Mouse (Mus musculus) gastrocnemius, postnatal 36 days (tissue): ENCODE data around the gene Mcu. TPM values are rescaled to one million over a fixed set of nuclear protein-coding genes. Genes with fewer than 3 reads are reported as not detected.

ENCODE experiments used
- DNase-seq, 2 experiments: peaks; one replicate each; pipeline ENCODE4 v3.0.0; 2022
- intact Hi-C: fragments of 180-260 bp; cut with DNase I; formaldehyde crosslinking; loops from one replicate; pipeline ENCODE4 v1.15.1; 2025
- total RNA-seq, 2 experiments: library from RNA; stranded (reverse); gene quantifications; 2 replicates each; pipeline ENCODE4 v1.2.3; 2021

Mcu gene
- total RNA-seq, 2 experiments from 2014 or later, result 39.4 to 43.4 TPM

DNA sequence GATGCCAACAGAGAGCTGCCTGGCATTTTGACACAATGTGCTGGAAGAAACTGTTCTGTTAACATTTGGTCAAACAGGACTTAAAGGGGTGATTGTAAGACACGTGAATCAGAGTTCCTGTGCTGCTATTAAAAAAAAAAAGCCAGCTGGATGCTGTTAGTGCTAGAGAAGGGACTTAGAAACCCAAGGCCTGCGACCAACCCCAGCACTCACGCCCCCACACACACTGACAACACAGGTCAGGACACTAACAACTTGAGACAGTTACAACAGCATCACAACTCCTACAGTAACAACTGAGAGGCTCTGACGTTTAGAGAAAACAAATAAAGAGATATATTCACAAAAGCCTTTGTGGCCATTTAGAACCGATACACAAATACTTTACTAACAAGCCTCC lies 40.2 kb downstream of the Mcu start:
- no peak for DNase-seq
- intact Hi-C loops, result no loop called here

- intact Hi-C loops, result no loop called here
- no peak for DNase-seq
These were observed 44.5 kb downstream of the Mcu start for GRCm38 (mm10) chr10:59571964-59572363.

DNA sequence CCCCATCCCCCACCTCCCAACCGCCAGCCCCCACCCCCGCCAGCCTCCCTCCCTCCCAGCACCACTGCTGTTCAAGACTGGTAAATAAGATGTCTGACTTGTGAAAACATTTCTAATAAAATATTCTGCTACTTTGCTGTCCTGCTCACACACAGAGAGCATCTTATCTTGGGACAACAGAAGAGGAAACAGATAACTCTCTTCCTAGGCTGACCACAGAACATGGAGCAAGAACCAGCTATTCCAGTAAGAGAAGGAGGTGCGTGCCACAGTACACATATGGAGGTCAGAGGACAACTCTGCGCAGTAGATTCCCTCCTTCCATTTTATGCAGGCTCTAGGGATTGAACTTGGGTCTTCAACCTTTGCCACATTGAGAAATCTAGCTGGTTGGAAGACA lies 45.2 kb downstream of the Mcu start:
- intact Hi-C loops, result no loop called here
- no peak for DNase-seq

- no peak for DNase-seq
- intact Hi-C loops, result no loop called here
These were observed 45.7 kb downstream of the Mcu start for GRCm38 (mm10) chr10:59570780-59571179.

DNA sequence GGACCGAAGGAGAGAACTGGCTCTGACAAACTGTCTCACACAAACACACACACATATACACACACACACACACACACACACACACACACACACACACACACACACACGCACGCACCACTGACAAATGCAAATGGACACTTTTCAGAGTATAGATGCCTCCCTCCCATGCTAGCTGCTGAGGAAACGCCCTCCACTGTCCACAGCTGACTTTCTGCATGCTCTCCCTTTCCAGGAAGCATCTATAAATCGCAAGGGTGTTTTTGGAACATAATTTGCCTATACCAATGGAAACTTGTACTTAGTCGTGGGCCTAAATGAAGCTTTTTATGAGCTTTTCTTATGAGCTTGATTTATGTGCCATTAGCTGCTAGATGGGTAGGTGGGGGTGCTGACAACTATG lies 46.1 kb downstream of the Mcu start:
- intact Hi-C loops, result no loop called here
- no peak for DNase-seq

- no peak for DNase-seq
- intact Hi-C loops, result no loop called here
These were observed 47.0 kb downstream of the Mcu start for GRCm38 (mm10) chr10:59569481-59569869.

DNA sequence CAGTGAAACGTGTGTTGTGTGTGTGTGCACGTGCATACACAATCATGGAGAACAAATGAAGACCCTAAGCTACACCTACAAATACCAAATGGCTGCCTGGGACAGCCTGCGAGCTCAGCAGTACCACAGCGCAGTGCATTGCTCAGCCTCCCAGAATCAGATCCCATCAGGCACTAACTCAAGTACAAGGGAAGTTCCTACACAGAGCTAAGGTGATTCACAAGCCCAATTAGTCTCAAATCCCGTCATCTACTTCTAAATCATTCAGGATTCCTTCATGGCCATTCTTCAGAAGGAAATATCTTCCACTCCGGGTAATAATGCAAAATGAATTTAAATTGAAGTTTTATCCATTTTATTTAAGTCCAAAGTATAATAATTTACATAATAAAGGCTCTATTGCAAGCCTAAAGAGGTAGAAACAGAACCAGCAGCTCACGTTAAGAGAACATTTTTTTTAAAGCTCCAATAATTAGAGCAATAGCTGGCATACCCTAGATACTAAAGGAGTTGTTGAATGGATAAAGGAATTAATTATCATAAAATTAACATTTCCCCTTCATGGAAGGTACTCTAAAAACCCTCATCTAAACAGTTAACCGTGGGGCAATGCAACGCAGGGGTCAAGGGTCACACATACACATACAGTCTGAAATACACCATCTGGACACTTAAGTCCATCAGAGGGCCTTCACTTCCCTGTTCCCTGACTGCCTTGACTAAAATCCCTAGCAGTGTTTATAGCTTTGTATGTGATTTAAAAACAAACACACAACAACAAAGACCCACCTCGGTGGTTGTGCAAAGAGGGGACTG lies 47.6 kb downstream of the Mcu start:
- intact Hi-C loops, result no loop called here
- DNase-seq, result no peak

- intact Hi-C loops, result no loop called here
- DNase-seq, result no peak
These were observed 49.5 kb downstream of the Mcu start for GRCm38 (mm10) chr10:59566968-59567367.

- intact Hi-C loops, result no loop called here
- DNase-seq, result no peak
These were observed 50.5 kb downstream of the Mcu start for GRCm38 (mm10) chr10:59565995-59566410.

GRCm38 (mm10) chr10:59564551-59564950 lies 51.9 kb downstream of the Mcu start:
- DNase-seq, result no peak
- intact Hi-C loops, result no loop called here

GRCm38 (mm10) chr10:59562511-59562910 lies 54.0 kb downstream of the Mcu start:
- DNase-seq, result no peak
- intact Hi-C loops, result no loop called here

GRCm38 (mm10) chr10:59560126-59560525 lies 56.4 kb downstream of the Mcu start:
- intact Hi-C loops, result no loop called here
- no peak for DNase-seq

- intact Hi-C loops, result no loop called here
- no peak for DNase-seq
These were observed 57.9 kb downstream of the Mcu start for GRCm38 (mm10) chr10:59558602-59559001.

- no peak for DNase-seq
These were observed 58.3 kb downstream of the Mcu start for GRCm38 (mm10) chr10:59558164-59558563.

DNA sequence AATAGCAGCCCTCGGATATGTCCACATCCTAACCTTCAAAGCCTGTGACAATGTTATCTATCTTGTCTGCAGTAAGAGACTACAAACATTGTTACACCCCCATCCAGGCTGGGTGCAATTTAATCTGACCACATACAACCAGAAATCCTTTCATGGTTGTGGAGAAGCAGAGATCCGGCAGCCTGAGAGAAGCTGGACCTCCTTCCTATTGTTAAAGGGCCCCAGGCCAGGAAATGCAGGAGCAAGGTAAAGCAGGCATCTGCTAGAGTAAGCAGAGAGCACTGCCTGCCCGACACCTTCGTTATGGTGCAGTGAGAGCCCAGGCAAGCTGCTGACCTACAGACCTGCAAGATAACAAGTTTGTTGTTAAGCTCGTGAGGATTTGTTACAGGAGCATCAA lies 60.0 kb downstream of the Mcu start:
- DNase-seq, result no peak
- intact Hi-C loops, result no loop called here

More at GRCm38 (mm10) chr10:59558164-59558563, 58.3 kb downstream of the Mcu start:
- intact Hi-C loops, result no loop called here

DNA sequence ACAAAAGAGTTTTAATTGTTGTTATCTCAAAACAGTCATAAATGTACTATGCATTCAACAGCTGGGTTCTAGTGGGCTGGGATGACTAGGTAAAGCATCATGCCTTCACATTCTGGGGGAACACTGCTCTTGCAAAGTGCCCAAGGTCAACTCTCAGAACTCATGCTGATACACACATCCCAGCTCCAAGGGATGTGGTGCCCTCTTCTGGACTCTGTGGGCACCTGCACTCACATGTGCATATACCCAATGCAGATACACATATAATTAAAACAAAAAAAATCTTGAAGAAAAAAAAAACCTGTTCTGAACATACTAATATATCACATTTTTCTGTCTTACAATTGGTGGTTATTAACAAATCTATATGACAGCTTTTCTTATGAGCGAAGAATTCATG lies 62.2 kb downstream of the Mcu start:
- intact Hi-C loops, result no loop called here

GRCm38 (mm10) chr10:59552456-59552855 lies 64.0 kb downstream of the Mcu start:
- intact Hi-C loops, result no loop called here
- DNase-seq, result no peak

More for the DNA sequence above, 62.2 kb downstream of the Mcu start:
- DNase-seq, result no peak

DNA sequence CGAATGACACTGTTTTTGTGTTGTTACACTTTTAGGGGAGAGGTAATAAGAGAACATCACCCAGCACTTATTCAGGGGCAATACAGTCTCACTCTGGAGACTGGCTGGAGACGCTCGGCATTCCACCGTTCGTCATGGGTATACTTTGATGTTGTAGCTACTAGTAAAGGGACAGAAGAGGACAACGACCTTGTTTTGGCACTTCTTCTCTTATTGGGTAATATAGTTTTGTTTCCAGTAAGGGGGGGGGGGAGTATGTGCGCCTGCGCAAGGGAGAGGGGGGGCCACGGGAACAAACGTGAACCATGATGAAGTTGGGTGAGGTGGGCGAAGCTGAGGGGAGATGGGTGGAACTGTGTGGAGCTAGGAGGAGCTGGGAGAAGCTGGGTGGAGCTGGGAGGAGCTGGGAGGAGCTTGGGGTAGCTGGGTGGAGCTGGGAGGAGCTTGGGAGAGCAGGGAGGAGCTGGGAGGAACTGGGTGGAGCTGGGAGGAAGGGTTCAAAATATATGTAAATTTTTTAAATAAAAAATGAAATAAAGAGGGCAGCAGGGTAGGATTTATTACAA lies 67.6 kb downstream of the Mcu start:
- intact Hi-C loops, result no loop called here
- DNase-seq, result no peak

- intact Hi-C loops, result no loop called here
- no peak for DNase-seq
These were observed 68.3 kb downstream of the Mcu start for GRCm38 (mm10) chr10:59548211-59548610.

DNA sequence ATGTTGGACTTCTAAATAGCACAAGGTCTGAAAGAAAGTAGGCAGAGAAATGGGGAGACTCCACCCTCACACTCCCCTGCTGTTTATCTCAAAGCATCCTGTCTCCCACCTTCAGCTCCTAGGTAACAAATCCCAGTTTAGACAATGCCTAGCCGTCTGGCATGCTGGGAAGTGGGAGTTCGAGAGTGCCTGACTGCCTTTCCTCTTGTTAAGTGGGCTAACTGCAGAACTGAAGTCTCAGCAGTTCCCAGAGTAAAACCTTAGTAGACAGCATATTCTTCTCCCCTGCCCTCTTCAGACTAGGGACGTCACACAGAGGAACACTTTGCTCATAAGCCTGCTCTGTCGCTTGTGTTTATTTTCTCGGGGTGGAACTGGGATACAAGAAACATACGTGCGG lies 69.1 kb downstream of the Mcu start:
- DNase-seq, result no peak
- intact Hi-C loops, result no loop called here

- intact Hi-C loops, result no loop called here
- no peak for DNase-seq
These were observed 71.3 kb downstream of the Mcu start for GRCm38 (mm10) chr10:59545169-59545568.

DNA sequence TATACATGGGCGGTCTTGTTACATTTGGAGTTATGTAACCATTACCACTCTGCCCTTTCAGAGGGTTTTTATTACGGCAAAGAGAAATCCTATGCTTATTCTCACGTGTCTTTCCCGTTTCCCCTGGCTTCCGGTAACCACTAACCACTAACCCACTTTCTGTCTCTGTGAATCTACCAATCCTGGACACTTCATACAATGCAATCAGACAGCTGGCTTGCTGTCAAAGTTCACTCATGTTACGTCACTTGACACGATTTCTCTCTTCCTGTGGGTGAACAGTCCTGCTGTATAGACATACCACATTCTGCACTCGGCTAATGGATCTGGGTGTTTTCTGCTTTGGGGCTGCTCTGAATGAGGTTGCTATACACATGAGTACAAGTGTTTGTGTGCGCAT lies 73.1 kb downstream of the Mcu start:
- intact Hi-C loops, result no loop called here
- no peak for DNase-seq
